Comparison of ENCODE assay signal across 9 mouse cellular contexts in genomic region chr9:21137229-21137628, GRCm38 (mm10). TPM values are rescaled to one million over a fixed set of nuclear protein-coding genes. Genes with fewer than 3 reads are reported as not detected.
DNase-seq lines count a peak whose midpoint lies in the region; ATAC-seq and TF ChIP-seq lines count a peak whose summit lies in the region.
"Had no signal": no experiment of that assay in that cellular context is flagged by ENCODE, and none has a peak within 500 bp of the region (broad histone marks: within the 10 kb centered on the region; RNA-seq: fewer than 3 reads in every experiment).

No protein-coding gene starts in this region.

- WGBS in midbrain, embryonic 10.5 days: 49% methylated on average over 3 of the region's 3 CpGs
- 54% methylated on average over 3 of the region's 3 CpGs for WGBS in midbrain, embryonic 16.5 days
- 44% methylated on average over 3 of the region's 3 CpGs for WGBS in embryonic facial prominence, embryonic 11.5 days
- WGBS in intestine, postnatal 0 days: 51% methylated on average over 3 of the region's 3 CpGs
- 54% methylated on average over 3 of the region's 3 CpGs for WGBS in liver, embryonic 12.5 days (ENCODE audit: insufficient replicate concordance)

- H3K4me1 ChIP-seq in midbrain, embryonic 10.5 days: peaks cover 2% of the 10 kb centered on the region; the same call in 1 of the 2 replicates
- no peaks in the 10 kb centered on the region for H3K4me1 ChIP-seq in midbrain, embryonic 16.5 days (ENCODE audit: control insufficient read depth, insufficient read depth, low read length)
- H3K4me1 ChIP-seq in embryonic facial prominence, embryonic 11.5 days (ENCODE audit: control insufficient read depth, insufficient read depth, low read length): no peaks in the 10 kb centered on the region
- H3K4me1 ChIP-seq in intestine, postnatal 0 days (replicated peaks; ENCODE audit: control insufficient read depth, insufficient read depth, low read length): no peaks in the 10 kb centered on the region
- H3K4me1 ChIP-seq in liver, embryonic 12.5 days: peaks cover 17% of the 10 kb centered on the region
- H3K4me1 ChIP-seq: neural tube, embryonic 13.5 days had no signal

- TF ChIP-seq CTCF in intestine, postnatal 0 days (IDR thresholded peaks at IDR 0.05; ENCODE audit: low read depth): peak; percentile 82

- H3K4me2 ChIP-seq in midbrain, embryonic 16.5 days (ENCODE audit: low read length): no peak overlapping the region
- H3K4me2 ChIP-seq in embryonic facial prominence, embryonic 11.5 days (ENCODE audit: low read depth, low read length): no peak overlapping the region
- H3K4me2 ChIP-seq in intestine, postnatal 0 days (replicated peaks; ENCODE audit: low read depth): no peak overlapping the region
- no peak overlapping the region for H3K4me2 ChIP-seq in liver, embryonic 12.5 days
- H3K4me2 ChIP-seq: neural tube, embryonic 13.5 days had no signal

- H3K27ac ChIP-seq in midbrain, embryonic 10.5 days (replicated peaks): no peak overlapping the region
- no peak overlapping the region for H3K27ac ChIP-seq in midbrain, embryonic 16.5 days (ENCODE audit: low read length)
- no peak overlapping the region for H3K27ac ChIP-seq in embryonic facial prominence, embryonic 11.5 days (replicated peaks; ENCODE audit: low read depth, low read length)
- H3K27ac ChIP-seq in intestine, postnatal 0 days (ENCODE audit: low read depth, low read length): no peak overlapping the region
- H3K27ac ChIP-seq in liver, embryonic 12.5 days: no peak overlapping the region
- H3K27ac ChIP-seq: neural tube, embryonic 13.5 days had no signal

- H3K9me3 ChIP-seq in midbrain, embryonic 10.5 days (replicated peaks): no peaks in the 10 kb centered on the region
- no peaks in the 10 kb centered on the region for H3K9me3 ChIP-seq in midbrain, embryonic 16.5 days (replicated peaks; ENCODE audit: control insufficient read depth, low read length, poor library complexity, severe bottlenecking)
- no peaks in the 10 kb centered on the region for H3K9me3 ChIP-seq in embryonic facial prominence, embryonic 11.5 days (replicated peaks; ENCODE audit: control insufficient read depth, low read length)
- no peaks in the 10 kb centered on the region for H3K9me3 ChIP-seq in intestine, postnatal 0 days (ENCODE audit: control insufficient read depth)
- no peaks in the 10 kb centered on the region for H3K9me3 ChIP-seq in liver, embryonic 12.5 days (replicated peaks)
- H3K9me3 ChIP-seq: neural tube, embryonic 13.5 days had no signal

- peak; percentile 52 for DNase-seq in midbrain, embryonic 10.5 days (ENCODE audit: low spot score)
- DNase-seq in ZHBTc4 (ENCODE audit: low read depth, low spot score): peak; percentile 82
- peak; percentile 79 for DNase-seq in embryonic facial prominence, embryonic 11.5 days (ENCODE audit: low spot score)

- ATAC-seq in midbrain, embryonic 16.5 days: no peak
- no peak for ATAC-seq in embryonic facial prominence, embryonic 11.5 days (replicated peaks; ENCODE audit: insufficient number of reproducible peaks, low FRiP score, low TSS enrichment, low read depth)
- ATAC-seq in intestine, postnatal 0 days: peak; percentile 28; the same call in 1 of the 2 replicates
- 0 out of 2 replicates have a peak, but pooled peaks have one; percentile 28 for ATAC-seq in liver, embryonic 12.5 days
- ATAC-seq in neutrophil, adult 5-6 weeks (ENCODE audit: extremely low read depth, insufficient number of reproducible peaks, low FRiP score, poor library complexity, severe bottlenecking): peak; percentile 66
- no peak; the same call in 1 of the 2 replicates for ATAC-seq in monocyte, adult 5-6 weeks (replicated peaks; ENCODE audit: insufficient number of reproducible peaks, low FRiP score, low TSS enrichment, poor library complexity, severe bottlenecking)

- no peak overlapping the region for H3K9ac ChIP-seq in midbrain, embryonic 16.5 days (ENCODE audit: low read depth, low read length)
- H3K9ac ChIP-seq in embryonic facial prominence, embryonic 11.5 days (replicated peaks; ENCODE audit: low read length): no peak overlapping the region
- H3K9ac ChIP-seq in intestine, postnatal 0 days (ENCODE audit: low read depth, low read length): no peak overlapping the region
- H3K9ac ChIP-seq in liver, embryonic 12.5 days: no peak overlapping the region
- H3K9ac ChIP-seq: neural tube, embryonic 13.5 days had no signal

- no peak overlapping the region for H3K4me3 ChIP-seq in midbrain, embryonic 10.5 days
- no peak overlapping the region for H3K4me3 ChIP-seq in midbrain, embryonic 16.5 days (ENCODE audit: low read depth, low read length)
- no peak overlapping the region for H3K4me3 ChIP-seq in embryonic facial prominence, embryonic 11.5 days (ENCODE audit: low read depth, low read length)
- no peak overlapping the region for H3K4me3 ChIP-seq in intestine, postnatal 0 days (ENCODE audit: low read depth, low read length)
- H3K4me3 ChIP-seq in liver, embryonic 12.5 days: no peak overlapping the region
- H3K4me3 ChIP-seq: neural tube, embryonic 13.5 days had no signal

- peaks cover 51% of the 10 kb centered on the region for H3K36me3 ChIP-seq in midbrain, embryonic 10.5 days
- peaks cover 27% of the 10 kb centered on the region for H3K36me3 ChIP-seq in midbrain, embryonic 16.5 days (ENCODE audit: control insufficient read depth, insufficient read depth, low read length)
- H3K36me3 ChIP-seq in embryonic facial prominence, embryonic 11.5 days (replicated peaks; ENCODE audit: control insufficient read depth, insufficient read depth, low read depth, low read length): peaks cover 19% of the 10 kb centered on the region
- peaks cover 48% of the 10 kb centered on the region for H3K36me3 ChIP-seq in intestine, postnatal 0 days (ENCODE audit: control insufficient read depth, insufficient read depth)
- peaks cover 50% of the 10 kb centered on the region for H3K36me3 ChIP-seq in liver, embryonic 12.5 days

- H3K27me3 ChIP-seq in midbrain, embryonic 10.5 days (ENCODE audit: low read depth, poor library complexity, severe bottlenecking): no peaks in the 10 kb centered on the region
- no peaks in the 10 kb centered on the region for H3K27me3 ChIP-seq in midbrain, embryonic 16.5 days (ENCODE audit: control insufficient read depth, insufficient read depth, low read depth, low read length)
- H3K27me3 ChIP-seq in embryonic facial prominence, embryonic 11.5 days (ENCODE audit: control insufficient read depth, insufficient read depth, low read length): no peaks in the 10 kb centered on the region
- H3K27me3 ChIP-seq in intestine, postnatal 0 days (replicated peaks; ENCODE audit: control insufficient read depth, insufficient read depth, low read length): no peaks in the 10 kb centered on the region
- H3K27me3 ChIP-seq in liver, embryonic 12.5 days (replicated peaks): no peaks in the 10 kb centered on the region
- H3K27me3 ChIP-seq: neural tube, embryonic 13.5 days had no signal

RNA-seq across cellular contexts. Expression of gene Tyk2, which starts 6.2 kb away (rescaled TPM):
- 13.6 and 14.8 TPM in 2 replicates for polyA plus RNA-seq in midbrain, embryonic 10.5 days (2016; fragmentation: Nextera tagmentation; extraction: Ambion mirVana)
- 9.7 and 9.9 TPM in 2 replicates for polyA plus RNA-seq in midbrain, embryonic 16.5 days (2015; fragmentation: Nextera tagmentation; extraction: Ambion mirVana)
- polyA plus RNA-seq in embryonic facial prominence, embryonic 11.5 days (2014; fragmentation: Nextera tagmentation; extraction: Ambion mirVana): 5.4 and 7.1 TPM in 2 replicates
- polyA plus RNA-seq in intestine, postnatal 0 days (2015; fragmentation: Nextera tagmentation; extraction: Ambion mirVana): 8.0 and 9.2 TPM in 2 replicates
- 8.5 and 10.4 TPM in 2 replicates for polyA plus RNA-seq in liver, embryonic 12.5 days (2016; fragmentation: Nextera tagmentation; extraction: Ambion mirVana)
- total RNA-seq in neutrophil, adult 5-6 weeks (2017): 30.4 and 32.4 TPM in 2 replicates
- total RNA-seq in monocyte, adult 5-6 weeks (2017): 38.4 to 87.0 TPM (median 42.5 TPM) in 3 replicates

RNA-seq across cellular contexts. Expression of gene Cdc37, which starts 12.6 kb away (rescaled TPM):
- 351 and 367 TPM in 2 replicates for polyA plus RNA-seq in midbrain, embryonic 10.5 days (2016; fragmentation: Nextera tagmentation; extraction: Ambion mirVana)
- polyA plus RNA-seq in midbrain, embryonic 16.5 days (2015; fragmentation: Nextera tagmentation; extraction: Ambion mirVana): 199 and 227 TPM in 2 replicates
- polyA plus RNA-seq in embryonic facial prominence, embryonic 11.5 days (2014; fragmentation: Nextera tagmentation; extraction: Ambion mirVana): 371 and 374 TPM in 2 replicates
- 113 and 115 TPM in 2 replicates for polyA plus RNA-seq in intestine, postnatal 0 days (2015; fragmentation: Nextera tagmentation; extraction: Ambion mirVana)
- 221 and 228 TPM in 2 replicates for polyA plus RNA-seq in liver, embryonic 12.5 days (2016; fragmentation: Nextera tagmentation; extraction: Ambion mirVana)
- total RNA-seq in neutrophil, adult 5-6 weeks (2017): 117 and 133 TPM in 2 replicates
- total RNA-seq in monocyte, adult 5-6 weeks (2017): 174 to 287 TPM (median 193 TPM) in 3 replicates

RNA-seq across cellular contexts. Expression of gene Pde4a, which starts 28.3 kb away (rescaled TPM):
- polyA plus RNA-seq in midbrain, embryonic 10.5 days (2016; fragmentation: Nextera tagmentation; extraction: Ambion mirVana): 3.8 and 5.0 TPM in 2 replicates
- 44.2 and 49.3 TPM in 2 replicates for polyA plus RNA-seq in midbrain, embryonic 16.5 days (2015; fragmentation: Nextera tagmentation; extraction: Ambion mirVana)
- polyA plus RNA-seq in embryonic facial prominence, embryonic 11.5 days (2014; fragmentation: Nextera tagmentation; extraction: Ambion mirVana): 3.8 and 4.7 TPM in 2 replicates
- polyA plus RNA-seq in intestine, postnatal 0 days (2015; fragmentation: Nextera tagmentation; extraction: Ambion mirVana): 2.8 and 3.5 TPM in 2 replicates
- 2.6 and 2.9 TPM in 2 replicates for polyA plus RNA-seq in liver, embryonic 12.5 days (2016; fragmentation: Nextera tagmentation; extraction: Ambion mirVana)
- total RNA-seq in neutrophil, adult 5-6 weeks (2017): 1.5 and 2.6 TPM in 2 replicates
- total RNA-seq in monocyte, adult 5-6 weeks (2017): 2.1 to 5.6 TPM (median 2.5 TPM) in 3 replicates

RNA-seq across cellular contexts. Expression of gene Raver1, which starts 45.4 kb away (rescaled TPM):
- polyA plus RNA-seq in midbrain, embryonic 10.5 days (2016; fragmentation: Nextera tagmentation; extraction: Ambion mirVana): 95.4 and 102 TPM in 2 replicates
- polyA plus RNA-seq in midbrain, embryonic 16.5 days (2015; fragmentation: Nextera tagmentation; extraction: Ambion mirVana): 28.9 and 30.4 TPM in 2 replicates
- polyA plus RNA-seq in embryonic facial prominence, embryonic 11.5 days (2014; fragmentation: Nextera tagmentation; extraction: Ambion mirVana): 63.1 and 70.3 TPM in 2 replicates
- polyA plus RNA-seq in intestine, postnatal 0 days (2015; fragmentation: Nextera tagmentation; extraction: Ambion mirVana): 22.5 and 26.2 TPM in 2 replicates
- polyA plus RNA-seq in liver, embryonic 12.5 days (2016; fragmentation: Nextera tagmentation; extraction: Ambion mirVana): 39.8 and 43.8 TPM in 2 replicates
- total RNA-seq in neutrophil, adult 5-6 weeks (2017): 15.0 and 15.4 TPM in 2 replicates
- total RNA-seq in monocyte, adult 5-6 weeks (2017): 8.1 to 18.1 TPM (median 12.9 TPM) in 3 replicates

RNA-seq across cellular contexts. Expression of gene Gm38431, which starts 45.4 kb away (rescaled TPM):
- polyA plus RNA-seq in midbrain, embryonic 10.5 days (2016; fragmentation: Nextera tagmentation; extraction: Ambion mirVana): 3.4 and 3.9 TPM in 2 replicates
- 1.6 and 1.9 TPM in 2 replicates for polyA plus RNA-seq in midbrain, embryonic 16.5 days (2015; fragmentation: Nextera tagmentation; extraction: Ambion mirVana)
- polyA plus RNA-seq in embryonic facial prominence, embryonic 11.5 days (2014; fragmentation: Nextera tagmentation; extraction: Ambion mirVana): 2.0 and 2.3 TPM in 2 replicates
- polyA plus RNA-seq in intestine, postnatal 0 days (2015; fragmentation: Nextera tagmentation; extraction: Ambion mirVana): 0.22 and 0.42 TPM in 2 replicates
- 1.2 and 2.1 TPM in 2 replicates for polyA plus RNA-seq in liver, embryonic 12.5 days (2016; fragmentation: Nextera tagmentation; extraction: Ambion mirVana)
- total RNA-seq in neutrophil, adult 5-6 weeks (2017): 4.7 TPM in 2 replicates
- total RNA-seq in monocyte, adult 5-6 weeks (2017): 2.3 to 5.6 TPM in 2 of 3 replicates, not detected in the other

Comparison
In these comparisons a context has a peak if more than half of its experiments do, and no peak if none do; other contexts are left out.
1. ATAC-seq: peak in intestine, postnatal 0 days (single experiment), liver, embryonic 12.5 days (single experiment) and neutrophil, adult 5-6 weeks (single experiment); none in midbrain, embryonic 16.5 days (single experiment), embryonic facial prominence, embryonic 11.5 days (single experiment) and monocyte, adult 5-6 weeks (single experiment).
2. Peak in every context shown above with its lines, with median percentiles within 50 percentile points of each other: DNase-seq.